Mouse (Mus musculus) midbrain, embryonic 12.5 days (tissue): Measurements from ENCODE around the gene Pde4d. TPM values are rescaled to one million over a fixed set of nuclear protein-coding genes. Genes with fewer than 3 reads are reported as not detected.

ENCODE experiments used
- ATAC-seq: fragments of 200-750 bp; cut with Nextera tagmentation; 2 replicates; pipeline ENCODE4 v1.8.0; 2017; ENCODE audit warnings: low read depth, moderate TSS enrichment, moderate library complexity; ENCODE audit not compliant: low FRiP score
- H3K27ac ChIP-seq: fragments of 300-500 bp; sonication (generic); replicated peaks from 2 replicates; pipeline ENCODE4 v1.5.1; 2016; ENCODE audit warnings: mild to moderate bottlenecking
- H3K27me3 ChIP-seq: fragments of 300-500 bp; sonication (generic); 2 replicates; pipeline ENCODE4 v1.6.1; 2016; ENCODE audit warnings: mild to moderate bottlenecking
- H3K36me3 ChIP-seq: fragments of 300-500 bp; sonication (generic); 2 replicates; pipeline ENCODE4 v1.6.1; 2016
- H3K4me1 ChIP-seq: fragments of 300-500 bp; sonication (generic); 2 replicates; pipeline ENCODE4 v1.6.1; 2016
- H3K4me2 ChIP-seq: fragments of 300-500 bp; sonication (generic); replicated peaks from 2 replicates; pipeline ENCODE4 v1.6.1; 2016; ENCODE audit warnings: mild to moderate bottlenecking, moderate library complexity
- H3K4me3 ChIP-seq: fragments of 300-500 bp; sonication (generic); 2 replicates; pipeline ENCODE4 v1.5.1; 2016; ENCODE audit warnings: mild to moderate bottlenecking
- H3K9ac ChIP-seq: fragments of 300-500 bp; sonication (generic); replicated peaks from 2 replicates; pipeline ENCODE4 v1.6.1; 2016; ENCODE audit warnings: mild to moderate bottlenecking, moderate library complexity
- H3K9me3 ChIP-seq: fragments of 300-500 bp; sonication (generic); 2 replicates; pipeline ENCODE4 v1.6.1; 2016; ENCODE audit warnings: mild to moderate bottlenecking
- WGBS: fragments of 180-500 bp; shearing (Covaris S2); methylation state at CpG from one replicate; pipeline ENCODE4 v1.1.7; 2016; 5-methylcytosine and 5-hydroxymethylcytosine counted together
- polyA plus RNA-seq: library from polyadenylated mRNA; unstranded; fragments of >200 nt; fragmentation: Nextera tagmentation; extraction: Ambion mirVana; gene quantifications from 2 replicates; pipeline ENCODE4 v1.2.1, GENCODE M21; 2016

Gene Pde4d
- polyA plus RNA-seq, 1 experiment from 2014 or later, result 21.4 TPM

DNA sequence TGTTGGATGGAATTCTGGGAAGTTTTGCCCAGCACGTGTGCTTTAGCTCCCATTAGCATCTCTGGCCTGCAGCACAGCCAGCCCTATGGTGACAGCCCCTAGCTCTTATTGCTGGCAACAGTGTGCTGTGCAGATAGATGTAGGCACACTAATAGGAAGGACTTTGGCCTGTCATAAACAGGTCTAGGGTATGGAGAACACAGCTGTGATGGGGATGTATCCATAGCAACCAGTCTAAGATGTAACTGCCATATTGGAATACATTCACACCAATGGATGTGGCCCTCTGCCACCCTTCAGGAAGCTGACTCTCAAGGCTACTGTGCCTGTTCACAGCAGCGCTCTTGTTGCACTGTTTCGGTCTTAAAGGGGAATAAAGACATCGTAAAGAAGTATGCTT lies 1462.9 kb downstream of the Pde4d start:
- WGBS, result 88% methylated on average over 4 of the region's 4 CpGs
- peak; percentile 32; the same call in 1 of the 2 replicates for ATAC-seq
- Histone ChIP-seq H3K27me3 (no peaks in the 10 kb centered on the region), H3K9ac (no peak overlapping the region), H3K9me3 (no peaks in the 10 kb centered on the region), H3K36me3 (no peaks in the 10 kb centered on the region), H3K27ac (no peak overlapping the region), H3K4me3 (no peak overlapping the region), H3K4me2 (no peak overlapping the region), H3K4me1 (peaks cover 14% of the 10 kb centered on the region)

DNA sequence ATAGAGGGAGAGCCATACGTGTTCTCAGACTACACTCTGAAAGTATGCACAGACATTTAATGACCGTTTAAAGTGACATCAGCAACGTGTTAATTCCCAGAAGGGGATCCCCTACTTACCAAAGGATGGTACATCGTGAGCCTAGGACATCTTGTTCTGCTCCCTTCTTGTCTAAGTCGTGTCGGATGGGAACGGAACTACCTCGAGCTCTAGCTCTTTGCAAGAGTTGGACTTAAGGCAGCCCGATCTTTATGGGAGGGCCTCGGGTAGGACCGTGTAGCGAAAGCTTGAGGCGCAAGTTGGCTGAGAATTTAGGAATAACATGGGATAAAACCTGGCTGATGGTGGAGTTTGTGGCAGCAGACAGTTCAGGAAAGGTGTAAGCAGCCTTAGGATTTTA lies 1464.5 kb downstream of the Pde4d start:
- peaks cover 14% of the 10 kb centered on the region for H3K4me1 ChIP-seq
- H3K27me3 ChIP-seq, result no peaks in the 10 kb centered on the region
- H3K36me3 ChIP-seq, result no peaks in the 10 kb centered on the region
- no peak overlapping the region for H3K9ac ChIP-seq
- no peak overlapping the region for H3K4me3 ChIP-seq
- H3K4me2 ChIP-seq, result no peak overlapping the region
- WGBS, result 91% methylated on average over 13 of the region's 13 CpGs
- no peak for ATAC-seq
- no peak overlapping the region for H3K27ac ChIP-seq
- H3K9me3 ChIP-seq, result no peaks in the 10 kb centered on the region

DNA sequence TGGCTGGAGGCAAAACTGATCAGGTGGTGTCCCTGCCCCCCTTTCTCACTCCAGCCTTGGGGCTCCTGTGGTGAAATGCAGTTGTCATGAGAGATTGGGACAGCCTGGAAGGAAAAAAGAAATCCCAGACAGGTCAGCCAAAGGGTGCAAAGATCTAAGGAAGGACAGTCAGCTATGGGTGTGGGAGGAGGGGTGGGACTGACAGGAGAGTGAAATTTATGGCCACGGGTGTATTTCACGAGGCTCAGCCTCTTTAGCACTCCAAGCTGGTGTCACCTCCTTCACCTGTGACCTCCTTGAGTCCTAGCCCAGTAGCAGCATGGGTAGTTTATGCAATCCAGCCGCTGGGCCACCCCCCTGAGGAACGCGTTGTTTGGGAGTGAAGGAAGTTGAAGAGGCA lies 1465.1 kb downstream of the Pde4d start:
- Histone ChIP-seq H3K4me3 (no peak overlapping the region), H3K36me3 (no peaks in the 10 kb centered on the region), H3K4me1 (peaks cover 14% of the 10 kb centered on the region), H3K9me3 (no peaks in the 10 kb centered on the region), H3K27ac (no peak overlapping the region), H3K4me2 (no peak overlapping the region), H3K9ac (no peak overlapping the region), H3K27me3 (no peaks in the 10 kb centered on the region)
- WGBS, result 78% methylated on average over 5 of the region's 5 CpGs
- ATAC-seq, result no peak

DNA sequence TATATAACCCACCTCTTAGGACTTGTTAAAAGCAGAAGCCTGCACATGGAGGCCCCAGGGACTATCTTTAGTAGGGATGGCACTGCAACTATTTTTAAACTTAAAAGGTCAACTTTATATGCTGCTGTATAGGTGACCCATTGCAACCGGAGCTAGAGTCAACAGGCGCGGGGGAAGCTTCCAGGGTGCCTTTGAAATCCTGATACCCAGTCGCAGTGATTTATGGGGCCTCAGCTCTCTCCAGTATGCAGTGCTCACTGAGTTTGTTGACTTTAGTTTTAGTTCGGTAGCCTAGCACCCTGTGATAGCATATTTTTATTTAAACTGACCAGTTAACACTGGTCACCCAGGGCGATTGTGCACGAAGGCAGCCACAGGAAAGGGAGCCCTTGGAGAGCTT lies 1465.8 kb downstream of the Pde4d start:
- H3K4me1 ChIP-seq, result peaks cover 14% of the 10 kb centered on the region
- no peak overlapping the region for H3K27ac ChIP-seq
- no peaks in the 10 kb centered on the region for H3K36me3 ChIP-seq
- 70% methylated on average over 7 of the region's 7 CpGs for WGBS
- H3K4me3 ChIP-seq, result no peak overlapping the region
- ATAC-seq, result no peak
- no peak overlapping the region for H3K9ac ChIP-seq
- no peaks in the 10 kb centered on the region for H3K27me3 ChIP-seq
- no peak overlapping the region for H3K4me2 ChIP-seq
- no peaks in the 10 kb centered on the region for H3K9me3 ChIP-seq

- peaks cover 14% of the 10 kb centered on the region for H3K4me1 ChIP-seq
- H3K9ac ChIP-seq, result no peak overlapping the region
- H3K36me3 ChIP-seq, result no peaks in the 10 kb centered on the region
- 81% methylated on average over 5 of the region's 5 CpGs for WGBS
- no peaks in the 10 kb centered on the region for H3K9me3 ChIP-seq
- no peak overlapping the region for H3K4me3 ChIP-seq
- no peak overlapping the region for H3K4me2 ChIP-seq
- no peaks in the 10 kb centered on the region for H3K27me3 ChIP-seq
- H3K27ac ChIP-seq, result no peak overlapping the region
- ATAC-seq, result no peak
These were observed 1466.2 kb downstream of the Pde4d start for GRCm38 (mm10) chr13:109915964-109916363.

DNA sequence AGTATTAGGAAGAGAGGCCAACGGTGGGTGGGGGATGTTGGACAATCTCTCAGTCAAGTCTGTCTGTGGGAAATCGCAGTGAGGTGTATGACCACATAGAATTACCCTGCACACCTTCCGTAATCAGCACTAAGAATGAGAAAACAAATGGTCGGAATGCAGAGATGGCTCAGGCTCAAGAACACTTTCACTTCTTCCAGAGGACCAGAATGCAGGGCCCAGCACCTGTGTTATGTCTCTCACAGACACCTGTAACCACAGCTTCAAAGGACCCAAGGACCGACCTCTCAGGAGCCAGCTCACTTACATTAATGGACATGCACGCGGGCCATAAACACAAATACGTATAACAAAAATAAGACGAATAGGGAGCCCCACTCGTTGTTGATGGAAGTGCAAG lies 1467.8 kb downstream of the Pde4d start:
- Histone ChIP-seq H3K36me3 (no peaks in the 10 kb centered on the region), H3K9me3 (no peaks in the 10 kb centered on the region), H3K4me3 (no peak overlapping the region), H3K27me3 (no peaks in the 10 kb centered on the region), H3K4me2 (no peak overlapping the region), H3K4me1 (peaks cover under 1% of the 10 kb centered on the region; the same call in 1 of the 2 replicates), H3K27ac (no peak overlapping the region), H3K9ac (no peak overlapping the region)
- no peak for ATAC-seq
- 93% methylated on average over 10 of the region's 10 CpGs for WGBS

DNA sequence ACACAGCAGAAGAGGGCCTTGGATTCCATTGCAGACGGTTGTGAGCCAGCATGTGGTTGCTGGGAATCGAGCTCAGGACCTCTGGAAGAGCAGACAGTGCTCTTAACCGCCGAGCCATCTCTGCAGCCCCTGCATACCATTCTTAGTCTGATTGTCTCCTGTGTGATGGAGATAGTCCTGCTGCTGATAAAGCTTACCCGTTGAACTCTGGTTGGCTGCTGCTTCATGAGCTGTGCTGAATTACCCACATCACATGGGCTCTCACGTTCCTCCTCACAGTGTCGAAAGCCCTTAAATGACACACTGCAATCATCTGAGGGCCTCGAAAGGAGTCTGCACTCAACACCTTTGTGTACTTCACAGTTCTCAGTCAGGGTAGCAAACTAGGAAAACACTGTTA lies 1468.9 kb downstream of the Pde4d start:
- Histone ChIP-seq H3K9me3 (no peaks in the 10 kb centered on the region), H3K36me3 (no peaks in the 10 kb centered on the region), H3K4me3 (no peak overlapping the region), H3K27ac (no peak overlapping the region), H3K4me1 (no peaks in the 10 kb centered on the region), H3K27me3 (no peaks in the 10 kb centered on the region), H3K4me2 (no peak overlapping the region), H3K9ac (no peak overlapping the region)
- 71% methylated on average over 8 of the region's 8 CpGs for WGBS
- no peak for ATAC-seq

GRCm38 (mm10) chr13:109920256-109920655 lies 1470.5 kb downstream of the Pde4d start:
- Histone ChIP-seq H3K9me3 (no peaks in the 10 kb centered on the region), H3K9ac (no peak overlapping the region), H3K4me2 (no peak overlapping the region), H3K4me1 (no peaks in the 10 kb centered on the region), H3K4me3 (no peak overlapping the region), H3K36me3 (no peaks in the 10 kb centered on the region), H3K27me3 (no peaks in the 10 kb centered on the region), H3K27ac (no peak overlapping the region)
- WGBS, result 94% methylated on average over 6 of the region's 6 CpGs
- no peak for ATAC-seq

DNA sequence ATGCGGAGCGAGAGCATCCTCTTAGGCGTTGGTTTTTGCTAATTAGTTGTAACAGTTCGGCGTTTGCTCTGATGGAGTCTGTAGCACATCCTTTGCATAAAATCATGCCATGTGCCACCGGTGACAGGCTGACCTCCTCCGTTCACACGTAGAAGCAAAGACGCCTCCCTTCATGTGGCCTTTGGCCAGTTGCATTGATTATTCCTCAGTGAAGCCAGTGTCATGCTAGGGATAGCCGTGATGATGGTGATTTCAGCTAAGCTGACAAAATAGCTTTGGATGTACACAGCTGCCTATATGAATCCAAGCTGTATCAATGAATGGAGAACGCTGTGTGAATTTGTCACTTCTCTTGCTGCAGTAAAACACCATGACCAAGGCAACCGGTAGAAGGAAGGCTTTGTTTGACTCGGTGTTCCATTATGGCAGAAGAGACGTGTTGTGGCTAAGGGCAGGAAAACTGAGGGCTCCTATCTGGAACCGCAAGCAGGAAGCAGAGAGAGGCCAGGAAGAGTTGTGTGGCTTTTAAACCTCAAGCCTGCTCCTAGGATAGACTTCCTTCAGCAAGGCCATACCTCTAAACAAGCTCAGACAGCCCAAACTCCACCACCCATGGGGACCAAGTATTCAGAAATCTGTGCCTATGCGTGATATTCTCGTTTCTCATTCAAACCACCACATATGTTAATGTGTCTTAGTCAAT lies 1471.7 kb downstream of the Pde4d start:
- Histone ChIP-seq H3K4me2 (no peak overlapping the region), H3K4me1 (peaks cover 4% of the 10 kb centered on the region; the same call in 1 of the 2 replicates), H3K9me3 (no peaks in the 10 kb centered on the region), H3K4me3 (no peak overlapping the region), H3K9ac (no peak overlapping the region), H3K27me3 (no peaks in the 10 kb centered on the region), H3K27ac (no peak overlapping the region), H3K36me3 (no peaks in the 10 kb centered on the region)
- WGBS, result 85% methylated on average over 17 of the region's 17 CpGs
- no peak for ATAC-seq

GRCm38 (mm10) chr13:109922228-109922627 lies 1472.5 kb downstream of the Pde4d start:
- H3K27ac ChIP-seq, result no peak overlapping the region
- H3K4me3 ChIP-seq, result no peak overlapping the region
- no peaks in the 10 kb centered on the region for H3K36me3 ChIP-seq
- peaks cover 7% of the 10 kb centered on the region; the same call in 1 of the 2 replicates for H3K4me1 ChIP-seq
- no peak overlapping the region for H3K4me2 ChIP-seq
- no peaks in the 10 kb centered on the region for H3K27me3 ChIP-seq
- no peaks in the 10 kb centered on the region for H3K9me3 ChIP-seq
- 5% methylated on average over 4 of the region's 4 CpGs for WGBS
- ATAC-seq, result no peak
- H3K9ac ChIP-seq, result no peak overlapping the region

GRCm38 (mm10) chr13:109922782-109923181 lies 1473.0 kb downstream of the Pde4d start:
- H3K9me3 ChIP-seq, result no peaks in the 10 kb centered on the region
- WGBS, result 77% methylated on average over 12 of the region's 12 CpGs
- no peaks in the 10 kb centered on the region for H3K36me3 ChIP-seq
- H3K27ac ChIP-seq, result no peak overlapping the region
- H3K4me1 ChIP-seq, result peaks cover 7% of the 10 kb centered on the region; the same call in 1 of the 2 replicates
- ATAC-seq, result no peak
- H3K4me3 ChIP-seq, result no peak overlapping the region
- no peaks in the 10 kb centered on the region for H3K27me3 ChIP-seq
- H3K9ac ChIP-seq, result no peak overlapping the region
- no peak overlapping the region for H3K4me2 ChIP-seq

GRCm38 (mm10) chr13:109924771-109925170 lies 1475.0 kb downstream of the Pde4d start:
- H3K4me2 ChIP-seq, result no peak overlapping the region
- no peaks in the 10 kb centered on the region for H3K9me3 ChIP-seq
- no peak overlapping the region for H3K27ac ChIP-seq
- 95% methylated on average over 15 of the region's 15 CpGs for WGBS
- no peak for ATAC-seq
- no peaks in the 10 kb centered on the region for H3K36me3 ChIP-seq
- H3K4me3 ChIP-seq, result no peak overlapping the region
- peaks cover 9% of the 10 kb centered on the region; the same call in 1 of the 2 replicates for H3K4me1 ChIP-seq
- no peak overlapping the region for H3K9ac ChIP-seq
- no peaks in the 10 kb centered on the region for H3K27me3 ChIP-seq
